Mouse (Mus musculus) thymus, postnatal 10 days (tissue): ENCODE data around the gene Krtap6-2.

ENCODE experiments used
- DNase-seq, 2 experiments: peaks; one replicate each; pipeline ENCODE4 v3.0.0; 2021; ENCODE audit warnings: low spot score in 2 of 2

Krtap6-2 gene

GRCm38 (mm10) chr16:89420011-89420410, at the start of gene Krtap6-2:
Krtap6-2 (minus strand) TSS chr16:89420111.
- DNase-seq = no peak

DNA sequence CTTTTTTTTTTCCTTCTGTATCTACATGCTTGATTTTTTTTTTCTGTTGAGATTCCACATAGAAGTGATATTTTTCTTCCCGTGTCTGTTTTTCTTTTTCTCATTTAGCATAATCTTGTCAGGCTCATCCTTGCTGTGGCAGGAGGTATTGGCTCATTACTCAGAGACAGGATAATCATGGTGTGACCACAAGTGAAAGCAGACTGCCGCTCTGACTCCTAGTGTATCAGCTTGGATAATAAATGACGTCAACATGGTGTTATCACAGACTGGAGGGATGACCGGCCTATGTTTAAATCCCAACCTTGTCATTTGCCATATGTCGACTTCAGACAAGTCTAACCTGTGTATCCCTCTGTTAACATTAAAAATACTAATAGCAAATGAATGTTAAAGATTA, 41.3 kb upstream of the Krtap6-2 start:
- DNase-seq = no peak

DNA sequence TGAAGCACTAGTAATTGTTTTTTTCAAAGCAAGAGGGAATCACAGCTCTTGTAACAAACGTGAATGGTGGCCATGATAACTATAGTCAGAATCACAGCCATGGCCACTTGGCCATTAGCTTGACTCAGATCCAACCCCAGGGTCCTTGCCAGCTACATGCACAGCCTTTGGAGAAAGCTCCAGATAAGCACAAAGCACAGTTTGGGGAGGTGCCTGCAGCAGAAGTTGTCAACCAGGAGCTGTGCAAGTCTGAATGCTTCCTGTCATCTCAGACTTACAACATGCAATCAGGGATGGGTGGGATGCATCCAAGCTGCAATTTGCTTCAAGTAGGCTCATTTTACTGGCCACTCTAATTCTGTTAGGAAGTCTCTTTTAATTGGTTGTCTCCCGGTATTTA, 9.7 kb upstream of the Krtap6-2 start:
- DNase-seq = no peak

DNA sequence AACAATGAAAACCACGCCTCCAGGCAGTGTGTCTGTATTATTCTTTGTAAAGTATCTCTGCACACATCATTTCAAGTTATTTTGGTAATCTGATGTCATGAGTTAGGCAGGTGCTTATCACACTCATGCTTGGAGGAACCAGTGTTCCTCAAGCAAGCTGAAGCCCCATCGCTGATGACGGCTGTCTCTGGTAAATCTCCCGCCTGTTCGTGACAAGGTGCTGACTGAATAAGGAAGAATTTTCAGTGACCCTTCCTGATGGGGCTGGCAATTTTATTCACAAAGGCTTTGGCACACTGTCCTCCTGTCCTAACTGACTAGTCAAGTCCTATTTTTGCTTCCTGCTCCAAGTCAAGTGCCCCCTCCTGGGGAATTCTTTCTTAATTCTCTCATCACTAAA, 5.4 kb upstream of the Krtap6-2 start:
- DNase-seq = no peak

GRCm38 (mm10) chr16:89416311-89416710, 3.6 kb downstream of the Krtap6-2 start:
- DNase-seq = no peak

DNA sequence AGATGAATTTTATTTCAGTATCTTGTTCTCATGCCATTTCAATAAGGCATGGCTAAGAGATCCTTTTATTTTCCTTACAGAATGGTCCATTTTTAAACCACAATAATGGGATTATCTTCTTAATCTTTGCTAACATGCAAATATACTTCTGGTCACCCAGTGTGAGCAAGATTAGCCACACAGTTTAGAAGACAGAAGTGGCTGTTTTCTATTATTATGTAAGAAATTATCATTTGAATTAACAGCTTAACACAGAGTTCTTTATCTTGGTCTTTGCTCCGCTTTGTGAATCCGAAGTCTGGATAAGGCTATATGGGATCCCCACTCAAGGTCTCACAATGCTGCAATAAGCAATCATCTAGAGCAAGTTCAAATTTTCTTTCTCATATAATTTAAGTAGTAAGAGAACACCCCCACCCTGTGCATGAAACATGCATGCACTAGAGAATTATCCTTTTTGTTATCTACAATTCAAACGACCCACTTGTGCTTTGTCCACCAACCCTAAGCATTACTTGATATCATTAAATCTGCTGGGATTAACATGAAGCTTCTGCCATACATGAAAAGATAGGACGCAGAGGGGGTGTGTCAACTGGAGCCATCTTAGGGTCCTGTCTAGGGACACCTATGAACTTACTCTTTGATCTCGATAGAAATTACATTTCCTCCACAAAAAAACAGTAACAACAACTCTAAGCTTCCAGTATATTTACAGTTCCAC, 9.4 kb downstream of the Krtap6-2 start:
- no peak for DNase-seq

DNA sequence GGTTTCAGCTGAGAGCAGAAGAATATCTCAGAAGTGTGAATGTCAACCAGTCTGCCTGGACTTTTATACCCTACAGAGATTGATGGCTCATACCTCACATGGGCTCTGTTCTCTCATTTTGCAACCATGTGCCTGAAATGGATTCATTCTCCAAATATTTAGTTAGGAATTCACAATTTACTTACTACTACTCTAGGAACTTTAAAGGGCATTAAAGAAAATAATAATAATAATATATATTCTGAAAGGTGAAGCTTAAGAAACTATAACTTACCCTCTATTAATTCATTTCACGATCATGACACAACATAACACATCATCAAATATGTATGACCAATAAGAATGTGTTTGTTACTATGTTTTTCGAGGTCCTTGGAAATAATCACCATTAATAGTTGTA, 16.1 kb downstream of the Krtap6-2 start, which contains the start of gene Krtap21-1:
Krtap21-1 (minus strand) TSS at position 101 of the 400 bp plus-strand sequence.
- DNase-seq = no peak

DNA sequence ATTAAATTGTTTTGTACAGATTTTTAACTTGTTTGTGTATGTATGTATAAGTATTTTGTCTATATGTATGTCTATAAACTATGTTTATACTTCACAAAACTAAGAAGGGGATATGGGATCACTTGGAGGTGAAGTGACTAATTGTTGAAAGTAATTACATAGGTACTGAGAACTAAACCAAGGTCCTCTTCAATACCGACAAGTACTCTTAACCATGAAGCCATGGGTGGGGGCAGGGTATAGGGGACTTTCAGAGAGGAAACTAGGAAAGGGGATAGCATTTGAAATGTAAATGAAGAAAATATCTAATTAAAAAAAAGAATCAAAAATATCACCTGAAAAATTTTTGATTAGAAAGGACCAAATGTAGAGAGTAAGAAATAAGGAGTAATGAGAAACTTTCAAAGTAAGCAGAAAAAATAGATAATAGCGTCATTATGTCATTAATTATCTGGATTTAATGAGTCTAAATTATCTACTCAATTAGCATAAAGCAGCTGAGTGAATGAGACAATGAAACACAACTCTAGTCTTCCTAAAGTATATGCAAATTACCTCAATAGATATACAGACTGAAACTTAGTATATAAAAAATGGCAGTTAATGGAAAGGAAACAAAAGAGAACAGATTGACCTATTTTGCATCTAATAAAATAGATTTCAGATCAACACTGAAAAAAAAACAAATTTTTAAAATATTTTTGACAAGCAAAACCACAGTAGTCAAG, 47.0 kb downstream of the Krtap6-2 start:
- DNase-seq = no peak
